Mouse (Mus musculus) brain, embryonic 14.5 days (tissue): Measurements from ENCODE around the gene Hoxd11.

Source experiments
- CTCF ChIP-seq: fragments of 200-500 bp; IDR thresholded peaks from 2 replicates; pipeline ENCODE4 v1.5.1; 2012; ENCODE audit warnings: inconsistent platforms, mild to moderate bottlenecking, moderate library complexity, borderline replicate concordance; ENCODE audit not compliant: insufficient read depth, insufficient read length; ENCODE audit errors: extremely low read depth
- POLR2A ChIP-seq: fragments of 200-500 bp; IDR thresholded peaks from 2 replicates; pipeline ENCODE4 v1.6.1; 2012; ENCODE audit warnings: mild to moderate bottlenecking, inconsistent platforms, borderline replicate concordance; ENCODE audit not compliant: poor library complexity, insufficient read depth, insufficient read length, severe bottlenecking; ENCODE audit errors: extremely low read depth

DNA sequence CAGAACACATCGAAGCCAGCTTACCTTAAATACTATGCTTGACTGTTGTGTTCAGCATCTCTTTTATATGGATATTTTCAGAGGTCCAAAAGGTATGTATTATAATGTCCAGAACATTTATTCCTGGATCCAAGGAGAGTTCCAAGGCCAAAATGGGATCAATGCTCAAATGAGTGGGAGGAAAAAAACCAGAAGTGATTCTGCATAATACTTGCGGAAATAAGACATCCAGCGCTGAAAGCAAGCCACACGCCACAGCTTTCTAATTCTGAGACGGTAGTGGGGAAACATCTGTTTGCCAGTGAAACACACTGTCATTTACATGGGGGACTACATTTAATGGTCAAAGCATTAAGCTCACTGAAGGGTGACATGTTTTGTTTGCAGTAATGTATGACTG is 36.9 kb upstream of the Hoxd11 start:
- TF ChIP-seq CTCF (no peak), POLR2A (no peak)
